Mouse (Mus musculus): ENCODE results near the gene Ippk. TPM values are rescaled to one million over a fixed set of nuclear protein-coding genes. Genes with fewer than 3 reads are reported as not detected.

Gene Ippk
- 19.5 and 20.0 TPM in 2 replicates for polyA plus RNA-seq (2016; fragmentation: Nextera tagmentation; extraction: Ambion mirVana)

GRCm38 (mm10) chr13:49420754-49421605 lies at the start of gene Ippk:
Ippk (plus strand) TSS chr13:49421249.
- peak; percentile 99 for DNase-seq (ENCODE audit: low spot score)

DNA sequence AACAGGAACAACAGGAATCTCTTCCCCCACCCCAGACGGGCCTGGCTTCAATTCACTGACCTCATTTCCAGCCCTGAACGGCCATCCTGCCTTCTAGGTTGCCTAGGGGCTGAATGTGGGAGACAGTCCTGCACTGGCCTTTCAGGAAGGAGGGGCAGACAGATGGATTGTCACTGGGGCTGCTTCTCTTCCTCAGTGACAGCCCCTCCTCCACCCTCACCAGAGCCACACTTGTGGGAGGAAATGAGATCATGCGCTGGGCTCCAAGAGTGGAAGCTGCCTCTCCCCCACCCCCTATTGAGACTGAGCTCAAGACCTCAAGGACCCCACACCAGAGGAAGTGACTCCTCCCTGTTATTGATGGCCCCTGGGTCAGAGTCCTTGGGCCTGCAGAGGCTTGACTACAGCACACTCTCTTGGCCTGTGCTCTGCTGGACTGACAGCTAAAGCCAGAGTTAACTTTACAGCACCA lies 49.6 kb upstream of the Ippk start:
- Histone ChIP-seq H3K36me3 (peaks cover 72% of the 10 kb centered on the region), H3K27me3 (ENCODE audit: insufficient read depth, poor library complexity, severe bottlenecking) (no peaks in the 10 kb centered on the region), H3K27ac (peak overlapping the region; percentile 70; the same call in 1 of the 2 replicates), H3K4me3 (no peak overlapping the region), H3K4me1 (replicated peaks) (peaks cover 45% of the 10 kb centered on the region), H3K9me3 (no peaks in the 10 kb centered on the region)
- WGBS: 42% methylated on average over 3 of the region's 3 CpGs
- peak; percentile 47 for DNase-seq (ENCODE audit: low spot score)

More at GRCm38 (mm10) chr13:49420754-49421605, at the start of gene Ippk:
- H3K9me3 ChIP-seq: no peaks in the 10 kb centered on the region
- H3K36me3 ChIP-seq: peaks cover 3% of the 10 kb centered on the region; the same call in 1 of the 2 replicates
- peak within 1 kb of the TSS; percentile 87 for H3K4me3 ChIP-seq
- H3K27me3 ChIP-seq (ENCODE audit: insufficient read depth, poor library complexity, severe bottlenecking): no peaks in the 10 kb centered on the region; the same call in 1 of the 2 replicates
- peak within 1 kb of the TSS; percentile 94 for H3K27ac ChIP-seq
- peaks cover 32% of the 10 kb centered on the region for H3K4me1 ChIP-seq (replicated peaks)
- under 1% methylated on average over 69 of the region's 69 CpGs for WGBS

DNA sequence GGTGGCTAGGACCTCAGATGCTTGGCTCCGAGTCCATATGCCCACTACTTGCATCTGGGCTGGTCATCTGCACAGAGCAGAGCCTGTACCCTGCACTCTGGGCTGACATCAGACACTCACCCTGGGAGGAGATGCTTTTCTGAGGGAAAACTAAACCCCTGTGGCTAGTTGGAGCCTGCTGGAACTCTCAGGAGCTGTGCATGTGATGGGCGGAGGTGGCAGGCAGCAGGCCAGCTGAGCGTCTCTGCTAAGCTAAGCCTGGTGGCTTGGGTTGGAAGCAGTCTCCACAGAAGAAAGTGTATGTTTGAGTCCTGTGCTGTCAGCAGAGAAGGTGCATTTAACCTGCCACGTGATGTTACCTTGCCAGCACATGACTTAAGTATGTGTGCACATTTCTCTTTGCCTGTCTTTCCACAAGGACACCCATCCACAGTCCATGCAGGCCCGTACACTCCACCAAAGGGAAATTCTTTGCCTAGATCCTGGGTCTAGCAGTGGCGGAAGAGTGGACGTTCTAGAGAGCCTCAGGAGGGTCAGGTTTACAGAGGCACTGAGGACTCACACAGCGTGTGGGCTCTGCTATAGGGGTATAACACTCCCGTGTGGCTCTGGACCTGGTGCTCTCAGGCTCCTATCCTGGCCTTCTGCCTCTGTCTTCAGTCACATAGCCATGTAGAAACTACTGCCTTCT lies 48.5 kb upstream of the Ippk start:
- peaks cover 82% of the 10 kb centered on the region for H3K36me3 ChIP-seq
- no peaks in the 10 kb centered on the region for H3K27me3 ChIP-seq (ENCODE audit: insufficient read depth, poor library complexity, severe bottlenecking)
- 91% methylated on average over 9 of the region's 9 CpGs for WGBS
- H3K27ac ChIP-seq: no peak overlapping the region; the same call in 1 of the 2 replicates
- no peak overlapping the region for H3K4me3 ChIP-seq
- no peak for DNase-seq (ENCODE audit: low spot score)
- H3K9me3 ChIP-seq: no peaks in the 10 kb centered on the region
- H3K4me1 ChIP-seq (replicated peaks): peaks cover 45% of the 10 kb centered on the region

DNA sequence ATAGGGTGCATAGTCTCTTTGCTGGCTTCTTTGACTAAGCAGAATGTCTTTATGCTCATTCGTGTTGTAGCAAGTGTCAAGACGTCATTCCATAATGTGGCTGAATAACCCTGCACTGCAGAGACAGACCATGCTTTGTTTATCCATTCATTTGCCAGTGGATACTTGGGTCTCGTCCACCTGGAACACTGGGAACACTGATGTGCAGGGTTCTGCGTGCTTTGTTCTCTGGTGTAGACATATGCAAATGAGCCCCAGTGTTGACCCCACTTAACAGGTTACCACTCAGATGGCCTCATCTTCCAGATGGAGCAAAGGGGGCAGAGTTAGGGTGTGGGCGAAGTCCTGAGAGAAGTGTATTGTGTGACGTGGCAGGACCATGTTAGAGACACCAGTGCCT lies 46.7 kb upstream of the Ippk start:
- no peak for DNase-seq (ENCODE audit: low spot score)
- Histone ChIP-seq H3K9me3 (no peaks in the 10 kb centered on the region), H3K4me3 (no peak overlapping the region), H3K27me3 (ENCODE audit: insufficient read depth, poor library complexity, severe bottlenecking) (no peaks in the 10 kb centered on the region), H3K4me1 (replicated peaks) (peaks cover 41% of the 10 kb centered on the region), H3K27ac (no peak overlapping the region), H3K36me3 (peaks cover 95% of the 10 kb centered on the region)
- WGBS: 76% methylated on average over 6 of the region's 6 CpGs

- no peak overlapping the region for H3K27ac ChIP-seq
- peaks cover 95% of the 10 kb centered on the region for H3K36me3 ChIP-seq
- H3K27me3 ChIP-seq (ENCODE audit: insufficient read depth, poor library complexity, severe bottlenecking): no peaks in the 10 kb centered on the region
- 89% methylated on average over 6 of the region's 6 CpGs for whole genome bisulfite sequencing
- no peaks in the 10 kb centered on the region for H3K9me3 ChIP-seq
- no peak for DNase-seq (ENCODE audit: low spot score)
- H3K4me3 ChIP-seq: no peak overlapping the region
- H3K4me1 ChIP-seq (replicated peaks): peaks cover 39% of the 10 kb centered on the region
These were observed 46.3 kb upstream of the Ippk start for GRCm38 (mm10) chr13:49374730-49375129.

DNA sequence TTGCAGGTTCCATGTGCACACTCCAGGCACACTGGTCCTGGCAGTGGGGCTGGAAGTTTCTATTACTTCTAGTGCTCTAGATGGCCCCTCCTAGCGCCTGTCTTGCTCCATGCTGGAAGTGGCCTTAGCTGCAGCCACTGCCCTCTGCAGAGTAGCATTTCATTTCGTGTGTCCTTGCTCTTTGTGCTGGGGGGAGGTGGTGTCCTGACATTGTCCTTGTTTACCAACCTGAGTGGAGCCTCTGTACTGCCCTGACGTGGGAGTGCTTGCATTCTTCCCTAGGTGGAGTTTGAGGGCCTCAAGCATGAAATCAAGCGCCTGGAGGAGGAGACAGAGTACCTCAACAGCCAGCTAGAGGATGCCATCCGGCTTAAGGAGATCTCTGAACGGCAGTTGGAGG lies 43.4 kb upstream of the Ippk start:
- H3K27ac ChIP-seq: no peak overlapping the region
- peaks cover 14% of the 10 kb centered on the region for H3K4me1 ChIP-seq (replicated peaks)
- no peaks in the 10 kb centered on the region for H3K9me3 ChIP-seq
- H3K36me3 ChIP-seq: peaks cover 95% of the 10 kb centered on the region
- no peaks in the 10 kb centered on the region for H3K27me3 ChIP-seq (ENCODE audit: insufficient read depth, poor library complexity, severe bottlenecking)
- H3K4me3 ChIP-seq: no peak overlapping the region
- DNase-seq (ENCODE audit: low spot score): no peak
- 90% methylated on average over 6 of the region's 6 CpGs for WGBS

DNA sequence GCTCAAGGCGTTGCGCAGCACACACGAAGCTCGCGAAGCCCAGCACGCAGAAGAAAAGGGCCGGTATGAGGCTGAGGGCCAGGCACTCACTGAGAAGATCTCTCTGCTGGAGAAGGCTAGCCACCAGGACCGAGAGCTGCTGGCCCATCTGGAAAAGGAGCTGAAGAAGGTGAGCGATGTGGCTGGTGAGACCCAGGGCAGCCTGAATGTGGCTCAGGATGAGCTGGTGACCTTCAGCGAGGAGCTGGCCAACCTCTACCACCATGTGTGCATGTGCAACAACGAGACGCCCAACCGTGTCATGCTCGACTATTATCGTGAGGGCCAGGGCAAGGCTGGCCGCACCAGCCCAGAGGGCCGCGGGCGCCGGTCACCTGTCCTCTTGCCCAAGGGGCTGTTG lies 41.7 kb upstream of the Ippk start:
- no peak for DNase-seq (ENCODE audit: low spot score)
- H3K4me1 ChIP-seq (replicated peaks): peaks cover 9% of the 10 kb centered on the region
- H3K36me3 ChIP-seq: peaks cover 100% of the 10 kb centered on the region
- H3K4me3 ChIP-seq: no peak overlapping the region
- no peaks in the 10 kb centered on the region for H3K9me3 ChIP-seq
- no peak overlapping the region for H3K27ac ChIP-seq
- H3K27me3 ChIP-seq (ENCODE audit: insufficient read depth, poor library complexity, severe bottlenecking): no peaks in the 10 kb centered on the region
- WGBS: 93% methylated on average over 20 of the region's 20 CpGs

GRCm38 (mm10) chr13:49381230-49381629 lies 39.8 kb upstream of the Ippk start:
- Histone ChIP-seq H3K36me3 (peaks cover 100% of the 10 kb centered on the region), H3K4me1 (replicated peaks) (no peaks in the 10 kb centered on the region; the same call in 1 of the 2 replicates), H3K27ac (no peak overlapping the region), H3K27me3 (ENCODE audit: insufficient read depth, poor library complexity, severe bottlenecking) (no peaks in the 10 kb centered on the region), H3K4me3 (no peak overlapping the region), H3K9me3 (no peaks in the 10 kb centered on the region)
- peak; percentile 77 for DNase-seq (ENCODE audit: low spot score)
- 37% methylated on average over 3 of the region's 3 CpGs for WGBS

- H3K36me3 ChIP-seq: peaks cover 93% of the 10 kb centered on the region
- 94% methylated on average over 23 of the region's 23 CpGs for WGBS
- no peak overlapping the region for H3K27ac ChIP-seq
- no peak for DNase-seq (ENCODE audit: low spot score)
- H3K4me1 ChIP-seq (replicated peaks): no peaks in the 10 kb centered on the region; the same call in 1 of the 2 replicates
- H3K9me3 ChIP-seq: no peaks in the 10 kb centered on the region
- no peak overlapping the region for H3K4me3 ChIP-seq
- H3K27me3 ChIP-seq (ENCODE audit: insufficient read depth, poor library complexity, severe bottlenecking): no peaks in the 10 kb centered on the region
These were observed 38.1 kb upstream of the Ippk start for GRCm38 (mm10) chr13:49382997-49383396.

DNA sequence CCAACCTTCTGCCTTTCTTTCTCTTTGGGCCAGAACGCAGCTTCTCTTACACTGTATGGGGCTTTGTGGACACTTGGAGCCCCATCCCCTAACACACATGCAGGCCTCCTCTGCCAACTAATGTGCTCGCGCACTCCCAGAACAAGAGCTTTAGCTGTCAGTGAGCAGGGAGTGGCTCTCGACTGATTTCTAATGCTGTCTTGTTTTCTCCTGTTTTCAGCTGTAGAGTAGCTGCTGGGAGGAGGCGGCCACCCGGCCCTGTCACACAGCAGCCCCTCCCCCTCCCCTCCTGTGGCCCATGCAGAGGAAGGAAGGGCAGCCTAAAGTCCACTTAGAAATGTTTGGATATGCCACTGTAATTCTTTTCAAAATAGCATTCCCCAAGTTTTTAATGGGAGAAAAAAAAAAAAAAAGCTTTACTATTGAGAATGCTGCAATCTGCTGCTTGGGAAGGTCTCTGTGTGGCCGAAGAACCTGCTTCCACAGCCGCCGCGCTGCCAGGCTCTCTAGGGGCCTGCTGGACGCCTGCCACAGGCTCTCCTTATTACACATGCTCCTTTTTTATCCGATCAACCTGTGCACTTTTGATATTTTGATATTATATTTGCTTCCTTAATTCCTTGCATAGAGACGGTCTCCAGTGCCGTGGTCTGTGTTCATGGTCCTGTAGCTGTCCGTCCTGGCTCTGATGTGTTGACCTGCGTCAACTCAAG lies 36.1 kb upstream of the Ippk start:
- Histone ChIP-seq H3K9me3 (no peaks in the 10 kb centered on the region), H3K27ac (no peak overlapping the region), H3K4me3 (no peak overlapping the region), H3K27me3 (ENCODE audit: insufficient read depth, poor library complexity, severe bottlenecking) (no peaks in the 10 kb centered on the region), H3K36me3 (peaks cover 81% of the 10 kb centered on the region), H3K4me1 (replicated peaks) (no peaks in the 10 kb centered on the region; the same call in 1 of the 2 replicates)
- DNase-seq (ENCODE audit: low spot score): no peak
- 87% methylated on average over 16 of the region's 16 CpGs for WGBS

DNA sequence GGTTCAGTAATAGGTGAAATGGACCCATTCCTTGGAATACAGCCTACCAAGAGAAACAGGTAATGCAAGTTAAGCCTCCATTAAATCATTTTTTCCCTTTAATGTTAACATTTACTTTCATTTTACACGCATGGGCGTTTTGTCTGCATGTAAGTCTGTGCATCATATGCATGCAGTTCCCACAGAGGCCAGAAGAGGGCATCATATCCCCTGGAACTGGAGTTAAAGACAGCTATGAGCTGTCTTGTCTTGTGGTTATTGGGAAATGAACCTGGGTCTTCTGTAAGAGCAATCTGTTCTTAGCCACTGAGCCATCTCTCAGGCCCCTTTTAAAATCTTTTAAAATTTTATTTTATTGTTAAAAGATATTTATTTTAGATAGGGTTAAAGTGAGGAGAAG lies 29.7 kb upstream of the Ippk start:
- Histone ChIP-seq H3K27me3 (ENCODE audit: insufficient read depth, poor library complexity, severe bottlenecking) (no peaks in the 10 kb centered on the region), H3K27ac (no peak overlapping the region), H3K36me3 (peaks cover 32% of the 10 kb centered on the region), H3K4me3 (no peak overlapping the region), H3K9me3 (no peaks in the 10 kb centered on the region), H3K4me1 (replicated peaks) (no peaks in the 10 kb centered on the region)
- WGBS: 96% methylated on average over 2 of the region's 2 CpGs
- no peak for DNase-seq (ENCODE audit: low spot score)

- 94% methylated on average over 1 of the region's 1 CpGs for WGBS
- Histone ChIP-seq H3K4me1 (replicated peaks) (no peaks in the 10 kb centered on the region), H3K36me3 (peaks cover 23% of the 10 kb centered on the region), H3K27me3 (ENCODE audit: insufficient read depth, poor library complexity, severe bottlenecking) (no peaks in the 10 kb centered on the region), H3K27ac (no peak overlapping the region), H3K4me3 (no peak overlapping the region), H3K9me3 (no peaks in the 10 kb centered on the region)
- DNase-seq (ENCODE audit: low spot score): no peak
These were observed 27.5 kb upstream of the Ippk start for GRCm38 (mm10) chr13:49393579-49393978.

Data from hindbrain, embryonic 10.5 days (tissue).